Mouse (Mus musculus) adrenal gland, postnatal 10 days (tissue): ENCODE measurements around the gene Mpnd. TPM values are rescaled to one million over a fixed set of nuclear protein-coding genes. Genes with fewer than 3 reads are reported as not detected.
"Not testable (repeated sequence)": the region's sequence is repeated elsewhere in the genome, so short reads cannot be mapped to it uniquely, and the experiment has no call there.

ENCODE experiments used
- DNase-seq: peaks from one replicate; pipeline ENCODE4 v3.0.0; 2021; ENCODE audit warnings: mixed read lengths
- total RNA-seq, 2 experiments: library from RNA; stranded (reverse); gene quantifications; 2 replicates each; pipeline ENCODE4 v1.2.3; 2021

Gene Mpnd
- total RNA-seq, 2 experiments from 2014 or later, result 77.0 to 91.2 TPM

DNA sequence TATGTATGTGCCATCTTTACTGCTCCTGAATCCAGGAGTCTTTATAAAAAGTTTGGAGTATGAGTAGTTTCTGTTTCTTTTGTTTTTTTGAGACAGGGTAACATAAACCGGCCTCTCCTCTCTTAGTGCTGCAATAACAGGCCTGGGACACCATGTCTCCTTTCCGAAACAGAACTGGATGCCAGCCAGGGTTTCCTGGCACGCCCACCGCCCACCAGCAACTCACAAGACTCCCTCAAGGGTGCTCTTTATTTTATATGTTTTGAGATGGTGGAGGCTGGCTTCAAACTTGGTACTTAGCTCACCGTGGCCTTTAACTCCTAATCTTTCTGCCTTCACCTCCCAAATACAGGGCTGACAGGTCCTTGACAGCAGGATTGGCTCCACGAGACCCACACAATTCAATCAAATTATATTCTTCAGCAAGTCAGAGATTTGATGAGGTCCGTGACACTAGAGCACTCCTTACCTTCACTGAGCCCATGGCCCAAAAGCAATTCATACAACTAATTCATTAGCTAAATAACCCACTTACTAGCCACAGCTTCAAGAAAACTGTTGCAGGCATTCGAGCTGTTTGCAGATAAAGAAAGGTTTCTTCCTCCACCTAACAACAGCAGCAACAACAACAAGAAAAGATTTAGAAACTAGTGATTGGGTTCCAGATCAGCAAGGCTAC is 33.2 kb downstream of the Mpnd start:
- no peak for DNase-seq

DNA sequence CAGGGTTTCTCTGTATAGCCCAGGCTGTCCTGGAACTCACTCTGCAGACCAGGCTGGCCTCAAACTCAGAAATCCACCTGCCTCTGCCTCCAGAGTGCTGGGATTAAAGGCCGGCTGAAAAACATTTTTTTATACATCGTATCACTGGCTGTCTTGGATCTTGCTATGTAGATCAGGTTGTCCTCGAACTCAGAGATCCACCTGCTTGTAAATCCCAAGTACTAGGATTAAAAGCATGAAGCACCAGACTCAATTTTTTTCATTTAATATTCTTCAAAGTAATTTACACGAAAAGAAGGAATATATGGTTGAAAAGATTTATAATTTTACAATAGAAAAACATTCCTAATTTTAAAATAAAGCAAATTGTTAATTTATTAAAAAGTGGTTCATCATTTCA is 33.8 kb downstream of the Mpnd start:
- DNase-seq, result no peak

DNA sequence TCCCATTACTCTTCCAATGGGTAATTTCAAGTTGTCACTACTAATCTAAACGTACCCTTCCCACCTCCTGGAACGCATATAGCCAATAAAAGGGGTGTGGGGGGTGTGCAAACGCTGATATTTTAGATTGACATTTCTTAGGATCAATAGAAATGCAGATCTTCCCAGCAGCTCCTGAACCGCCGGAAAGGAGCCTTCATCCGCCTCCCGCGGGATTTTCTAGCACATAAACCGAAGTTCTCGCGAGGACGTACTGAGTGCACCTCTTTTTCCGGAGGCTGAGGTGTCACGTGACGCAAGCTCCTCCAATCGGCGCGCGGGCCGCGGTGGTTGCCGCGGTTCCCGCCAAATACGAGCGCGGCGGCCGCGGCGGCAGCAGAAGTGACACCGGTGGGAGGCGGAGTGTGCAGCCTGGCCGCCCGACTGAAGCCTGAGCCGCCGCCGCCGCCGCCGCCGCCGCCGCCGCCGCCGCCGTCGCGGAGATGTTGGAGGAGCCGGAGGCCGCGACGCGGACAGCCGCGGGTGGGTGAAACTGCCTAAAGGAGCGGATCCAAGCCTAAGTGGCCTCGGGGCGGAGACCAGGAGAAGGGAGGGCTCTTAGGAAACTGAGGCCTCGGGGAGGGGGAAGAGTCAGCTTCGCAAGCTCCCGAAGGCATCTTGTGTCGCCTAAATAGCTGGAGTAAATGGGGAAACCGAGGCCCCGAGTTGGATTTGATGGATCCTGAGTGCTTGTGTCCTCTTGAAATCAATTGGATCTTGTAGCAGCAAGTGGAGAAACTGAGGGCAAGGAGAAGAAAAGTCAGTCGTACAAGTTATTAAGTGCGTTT is 34.7 kb downstream of the Mpnd start, which contains the start of gene Chaf1a:
Gene Chaf1a (plus strand): TSS at position 410 of the 827 bp plus-strand sequence.
- peak; percentile 98 for DNase-seq

DNA sequence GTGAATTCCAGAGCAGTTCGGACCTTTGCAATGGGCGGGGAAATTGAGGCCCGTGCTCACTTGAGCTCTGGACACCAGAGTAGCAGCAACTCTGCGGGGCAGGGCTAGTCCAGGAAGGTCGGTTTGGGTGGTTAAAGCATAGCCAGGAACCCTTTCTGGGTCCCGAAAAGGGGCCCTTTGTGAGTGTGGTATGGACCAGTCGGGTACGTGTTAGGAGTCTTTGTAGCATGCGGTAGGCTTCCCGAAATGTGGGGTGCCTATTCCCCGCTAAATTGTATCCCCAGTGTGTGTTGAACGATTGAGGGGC is 35.3 kb downstream of the Mpnd start:
- DNase-seq, result no peak

DNA sequence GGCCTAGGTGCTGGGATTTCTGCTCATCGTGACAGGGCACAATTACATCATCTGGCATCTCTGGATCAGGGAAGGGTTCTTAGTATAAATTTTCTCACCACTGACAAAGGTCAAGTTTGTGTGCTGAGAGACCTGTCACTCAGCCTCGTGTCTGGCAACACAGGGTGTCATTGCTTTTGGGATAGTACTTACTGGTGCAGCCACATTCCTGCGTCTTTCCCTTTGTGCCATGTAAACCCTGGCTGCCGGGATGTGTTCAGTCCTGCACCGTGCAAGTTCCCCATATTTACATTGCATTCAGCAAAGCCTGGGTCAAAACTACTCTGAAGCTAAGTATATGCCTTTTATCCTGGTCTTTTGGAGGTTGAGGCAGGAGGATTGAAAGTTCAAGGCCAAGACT is 45.9 kb downstream of the Mpnd start:
- DNase-seq, result no peak

DNA sequence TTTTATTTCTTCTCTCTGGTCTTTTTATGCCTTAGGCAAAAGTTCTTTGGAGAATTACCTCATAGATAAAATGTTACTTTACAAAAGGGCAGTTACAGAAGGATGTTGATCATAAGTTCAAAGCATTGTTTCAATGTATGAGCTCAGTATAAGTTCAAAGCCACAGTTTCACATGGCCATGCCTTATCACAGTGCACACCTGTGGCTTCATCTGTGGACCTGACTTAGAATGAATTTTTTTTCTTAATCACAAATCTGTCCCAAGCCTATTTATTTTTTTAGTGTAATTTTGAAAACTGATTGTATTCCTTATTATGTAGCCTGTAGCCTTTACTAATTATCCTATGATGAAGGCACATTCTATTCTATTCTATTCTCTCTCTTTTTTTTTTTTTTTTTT is 49.4 kb downstream of the Mpnd start:
- DNase-seq, result no peak

DNA sequence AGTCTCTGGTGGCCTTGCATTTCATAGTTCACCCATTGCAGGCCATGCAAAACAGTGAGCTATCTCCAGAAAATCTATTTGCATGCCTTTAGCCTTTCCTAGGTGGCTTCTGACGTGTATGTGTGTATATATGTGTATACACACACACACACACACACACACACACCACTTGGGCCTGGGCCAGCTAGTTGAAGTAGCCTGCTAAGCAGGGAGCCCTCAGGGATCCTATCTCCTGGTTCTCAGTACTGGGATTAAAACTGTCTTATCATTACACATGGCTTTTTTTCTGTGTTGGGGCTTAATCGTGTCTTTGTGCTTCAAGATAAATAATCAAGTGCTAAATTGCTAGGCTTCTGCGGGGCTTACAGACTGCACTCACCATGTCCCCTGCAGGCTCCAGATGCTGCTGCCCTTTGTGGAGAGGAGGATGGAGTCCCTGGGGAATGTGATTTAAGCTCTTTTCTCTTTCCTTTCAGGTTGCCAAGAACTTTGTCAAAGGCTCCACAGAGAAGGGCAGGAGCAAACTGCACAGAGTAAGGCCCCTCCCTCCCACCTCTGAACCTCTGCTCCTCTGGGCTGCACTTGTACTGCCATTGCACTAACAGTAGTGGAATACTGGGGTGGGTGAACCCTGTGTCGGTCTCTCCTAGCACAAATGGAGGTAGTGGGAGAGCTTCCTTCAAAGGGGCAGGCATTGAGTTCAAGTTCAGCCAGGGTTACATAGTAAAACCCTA is 50.6 kb downstream of the Mpnd start:
- no peak for DNase-seq

DNA sequence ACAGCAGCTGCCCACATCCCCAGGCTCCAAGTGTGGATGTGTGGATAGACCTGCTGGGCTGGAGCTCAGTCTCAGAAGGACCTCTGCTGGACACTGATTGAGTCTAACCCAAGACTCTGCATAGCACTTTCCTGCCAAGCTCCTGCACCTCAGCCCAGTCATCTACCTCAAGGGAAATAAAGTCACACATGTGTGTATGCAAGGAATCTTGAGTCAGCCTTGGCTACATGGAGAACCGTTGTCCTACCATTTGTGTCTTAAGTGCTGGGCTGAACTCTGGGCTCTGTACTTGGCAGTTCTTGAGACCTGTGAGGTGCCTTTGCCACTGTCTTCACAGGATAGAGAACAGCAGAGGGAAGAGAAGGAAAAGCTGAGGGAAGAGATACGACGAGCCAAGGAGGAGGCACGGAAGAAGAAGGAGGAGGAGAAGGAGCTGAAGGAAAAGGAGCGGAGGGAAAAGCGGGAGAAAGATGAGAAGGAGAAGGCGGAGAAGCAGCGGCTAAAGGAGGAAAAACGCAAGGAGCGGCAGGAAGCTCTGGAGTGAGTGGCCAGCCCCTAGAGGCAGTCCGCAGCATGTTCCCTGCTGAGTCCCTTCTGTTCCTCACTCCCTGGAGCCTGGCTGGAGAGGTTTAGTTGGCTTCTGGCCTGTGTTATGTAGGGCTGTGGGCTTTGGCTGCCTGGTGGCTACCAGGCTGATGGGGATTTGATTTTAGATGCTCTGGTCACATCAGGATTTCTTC is 52.0 kb downstream of the Mpnd start:
- DNase-seq, result no peak

DNA sequence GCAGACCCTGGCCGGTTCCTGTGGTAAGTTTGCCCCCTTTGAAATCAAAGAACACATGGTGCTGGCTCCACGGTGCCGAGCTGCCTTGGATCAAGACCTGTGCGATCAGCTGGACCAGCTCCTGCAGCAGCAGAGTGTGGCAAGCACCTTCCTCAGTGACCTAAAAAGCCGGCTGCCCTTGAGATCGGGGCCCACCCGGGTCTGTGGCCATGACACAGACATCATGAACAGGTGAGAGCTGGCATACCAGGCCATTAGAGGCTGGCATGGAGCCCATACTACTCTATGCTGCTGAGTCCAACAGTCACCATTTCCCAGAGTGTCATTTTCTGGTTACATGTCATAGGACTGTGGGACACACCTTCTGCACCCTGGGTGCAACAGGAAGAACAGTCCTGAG is 56.6 kb downstream of the Mpnd start:
- DNase-seq, result no peak

DNA sequence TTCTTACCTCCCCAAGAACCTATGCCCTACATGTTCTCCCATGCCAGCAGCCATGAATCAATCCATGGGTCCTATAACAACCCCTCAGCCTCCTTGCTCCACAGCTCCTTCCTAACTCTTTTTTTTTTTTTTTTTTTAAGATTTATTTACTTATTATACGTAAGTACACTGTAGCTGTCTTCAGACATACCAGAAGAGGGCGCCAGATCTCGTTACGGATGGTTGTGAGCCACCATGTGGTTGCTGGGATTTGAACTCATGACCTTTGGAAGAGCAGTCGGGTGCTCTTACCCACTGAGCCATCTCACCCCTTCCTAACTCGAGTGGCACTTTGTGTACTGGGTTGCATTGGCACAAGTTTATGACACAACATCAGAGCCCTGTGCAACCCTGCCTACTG is 60.2 kb downstream of the Mpnd start:
- DNase-seq, result not testable (repeated sequence)

Other genes with a start within 250 kb of the Mpnd start
- 1 to 10 TPM; 6.2 to 9.5 TPM for gene Zfp119a, start 126.8 kb upstream of the Mpnd start, total RNA-seq
- 1 to 10 TPM; 5.9 to 6.0 TPM for gene Zfp959, start 113.6 kb upstream of the Mpnd start, total RNA-seq
- gene Zfp119b, start 56.2 kb upstream of the Mpnd start, total RNA-seq, result 1 to 10 TPM; 4.1 to 4.2 TPM
- gene Ebi3, start 53.1 kb upstream of the Mpnd start, total RNA-seq, result 1 to 10 TPM; 1.5 to 1.8 TPM
- 10 to 100 TPM; 16.7 to 20.1 TPM for gene Yju2, start 46.6 kb upstream of the Mpnd start, total RNA-seq
- gene Shd, start 35.2 kb upstream of the Mpnd start, total RNA-seq, result 1 to 10 TPM; 1.6 to 3.8 TPM
- gene Fsd1, start 19.2 kb upstream of the Mpnd start, total RNA-seq, result 1 to 10 TPM; 1.4 to 3.7 TPM
- gene Stap2, start 127 bp upstream of the Mpnd start, total RNA-seq, result 10 to 100 TPM; 15.2 to 17.2 TPM
- 10 to 100 TPM; 49.3 to 50.7 TPM for gene Sh3gl1, start 30.9 kb downstream of the Mpnd start, total RNA-seq
- 10 to 100 TPM in 1 of 2 experiments, 1 to 10 TPM in 1; 8.4 to 10.9 TPM for gene Chaf1a, start 34.7 kb downstream of the Mpnd start, total RNA-seq
- gene Ubxn6, start 69.3 kb downstream of the Mpnd start, total RNA-seq, result 10 to 100 TPM; 77.5 to 78.9 TPM
- 10 to 100 TPM; 45.3 to 54.0 TPM for gene Hdgfl2, start 73.9 kb downstream of the Mpnd start, total RNA-seq
- gene Plin4, start 104.1 kb downstream of the Mpnd start, total RNA-seq, result 10 to 100 TPM; 75.7 to 89.2 TPM
- 100 to 1,000 TPM; 102 to 111 TPM for gene Plin5, start 111.9 kb downstream of the Mpnd start, total RNA-seq
- gene Lrg1, start 116.3 kb downstream of the Mpnd start, total RNA-seq, result 10 to 100 TPM; 41.0 to 55.6 TPM
- gene Sema6b, start 134.6 kb downstream of the Mpnd start, total RNA-seq, result 10 to 100 TPM; 13.3 to 14.9 TPM
- gene Tnfaip8l1, start 156.8 kb downstream of the Mpnd start, total RNA-seq, result 10 to 100 TPM in 1 of 2 experiments, 1 to 10 TPM in 1; 9.5 to 11.0 TPM
- 10 to 100 TPM; 55.6 to 61.9 TPM for gene Mydgf, start 178.2 kb downstream of the Mpnd start, total RNA-seq
- gene Dpp9, start 213.2 kb downstream of the Mpnd start, total RNA-seq, result 10 to 100 TPM; 28.8 to 30.1 TPM